Mouse (Mus musculus) liver, adult 2 months (tissue): ENCODE measurements around the gene Kiss1.

Experiments
- CTCF ChIP-seq: fragments of 200-500 bp; IDR thresholded peaks from 2 replicates; pipeline ENCODE4 v1.5.1; 2011; ENCODE audit warnings: low read depth, low read length, control low read depth
- POLR2A ChIP-seq: fragments of 200-500 bp; IDR thresholded peaks from 2 replicates; pipeline ENCODE4 v1.6.1; 2011; ENCODE audit warnings: low read length, control low read depth; ENCODE audit not compliant: insufficient read depth; ENCODE audit errors: extremely low read depth

DNA sequence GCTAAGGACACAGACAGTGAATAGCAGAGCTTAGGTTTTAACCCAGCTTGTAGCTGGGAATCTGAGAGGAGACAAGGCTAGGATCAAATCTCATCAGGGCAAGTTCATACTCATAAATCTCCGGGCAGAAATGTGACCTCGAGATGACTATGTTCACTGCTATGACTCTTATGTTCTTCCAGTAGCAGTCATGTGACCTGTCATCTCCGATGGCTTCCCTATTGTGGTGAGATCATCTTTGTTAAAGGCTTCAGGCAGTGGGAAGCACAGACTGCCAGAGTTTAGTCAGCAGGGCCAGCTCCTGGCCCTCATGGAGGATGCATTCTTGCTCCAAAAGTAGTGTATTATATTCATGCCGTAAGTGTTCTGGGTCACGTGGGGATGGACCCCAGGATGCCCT is 44.7 kb upstream of the Kiss1 start:
- TF ChIP-seq CTCF, result no peak
- no peak for TF ChIP-seq POLR2A
